Mouse (Mus musculus) heart, adult 2 months (tissue): Measurements from ENCODE around the gene Six2.

Source experiments
- EP300 ChIP-seq: fragments of 200-500 bp; IDR thresholded peaks from 2 replicates; pipeline ENCODE4 v1.6.1; 2011; ENCODE audit warnings: low read depth, low read length, control low read depth; ENCODE audit not compliant: insufficient read depth
- POLR2A ChIP-seq: fragments of 200-500 bp; IDR thresholded peaks from 2 replicates; pipeline ENCODE4 v1.6.1; 2011; ENCODE audit warnings: mild to moderate bottlenecking, low read depth, low read length, control low read depth; ENCODE audit not compliant: insufficient read depth

DNA sequence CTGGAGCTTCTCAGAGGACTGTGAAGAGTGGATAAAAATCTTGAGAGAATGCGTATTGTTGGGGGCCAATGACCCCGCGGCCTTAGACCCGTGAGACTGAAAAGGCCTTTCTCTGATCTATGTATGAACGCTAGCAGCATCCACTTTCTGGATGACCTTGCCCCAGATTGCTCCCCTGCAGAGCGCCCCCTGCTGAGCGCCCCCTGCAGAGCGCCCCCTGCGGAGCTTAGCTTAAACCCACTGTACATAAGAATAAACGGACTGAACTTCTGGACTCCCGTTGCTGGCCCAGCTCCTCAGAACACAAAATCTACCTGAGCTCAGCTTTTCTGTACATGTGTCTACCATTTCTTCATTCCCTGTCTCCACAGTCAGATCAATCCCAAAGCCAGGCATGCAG lies 27.7 kb upstream of the Six2 start:
- no peak for TF ChIP-seq POLR2A
- no peak for TF ChIP-seq EP300
